Mouse (Mus musculus) ES-E14 (cell line): ENCODE results near the gene Gtpbp3.

Experiments used
- CHD2 ChIP-seq: IDR thresholded peaks from 2 replicates; pipeline ENCODE4 v1.6.1; 2014; ENCODE audit warnings: mild to moderate bottlenecking, low read depth, low read length, inconsistent platforms
- ZC3H11A ChIP-seq: IDR thresholded peaks from 2 replicates; pipeline ENCODE4 v1.6.1; 2012; ENCODE audit warnings: low read depth, mild to moderate bottlenecking, inconsistent platforms, low read length, borderline replicate concordance
- ZNF384 ChIP-seq: IDR thresholded peaks from 2 replicates; pipeline ENCODE4 v1.6.1; 2012; ENCODE audit warnings: low read depth, low read length, inconsistent platforms

- TF ChIP-seq CHD2 = no peak
- no peak for TF ChIP-seq ZNF384
- TF ChIP-seq ZC3H11A = no peak
These were observed 42.8 kb upstream of the Gtpbp3 start for GRCm38 (mm10) chr8:71445096-71445495.
